Mouse (Mus musculus) Muller cell, postnatal 12 days (primary cell): Measurements from ENCODE around the gene Nr2c2ap.

Source experiments
- DNase-seq: peaks from one replicate; pipeline ENCODE4 v3.0.0-alpha.2; 2015; ENCODE audit errors: inconsistent ontology term

Gene Nr2c2ap

GRCm38 (mm10) chr8:70131166-70131883 is at the start of gene Nr2c2ap:
Nr2c2ap (plus strand) TSS chr8:70131333.
- peak; percentile 90 for DNase-seq

GRCm38 (mm10) chr8:70081976-70082375 is 49.2 kb upstream of the Nr2c2ap start:
- no peak for DNase-seq

GRCm38 (mm10) chr8:70083285-70083684 is 47.8 kb upstream of the Nr2c2ap start, which contains the start of gene Hapln4:
Hapln4 (plus strand) TSS chr8:70083457.
- DNase-seq = peak; percentile 63

- DNase-seq = peak; percentile 44
Observed at GRCm38 (mm10) chr8:70084191-70085065, 46.7 kb upstream of the Nr2c2ap start.

- no peak for DNase-seq
Observed at GRCm38 (mm10) chr8:70086151-70086550, 45.0 kb upstream of the Nr2c2ap start.

- DNase-seq = no peak
Observed at GRCm38 (mm10) chr8:70087237-70087636, 43.9 kb upstream of the Nr2c2ap start.

GRCm38 (mm10) chr8:70087836-70088650 is 43.1 kb upstream of the Nr2c2ap start:
- peak; percentile 58 for DNase-seq

GRCm38 (mm10) chr8:70089296-70089960 is 41.7 kb upstream of the Nr2c2ap start:
- DNase-seq = no peak

GRCm38 (mm10) chr8:70092786-70093185 is 38.3 kb upstream of the Nr2c2ap start:
- DNase-seq = no peak

- no peak for DNase-seq
Observed at GRCm38 (mm10) chr8:70099276-70099675, 31.9 kb upstream of the Nr2c2ap start.

GRCm38 (mm10) chr8:70100241-70100640 is 30.9 kb upstream of the Nr2c2ap start:
- no peak for DNase-seq

- DNase-seq = peak; percentile 63
Observed at GRCm38 (mm10) chr8:70104506-70104905, 26.6 kb upstream of the Nr2c2ap start.

- no peak for DNase-seq
Observed at GRCm38 (mm10) chr8:70104922-70105321, 26.2 kb upstream of the Nr2c2ap start.

GRCm38 (mm10) chr8:70110451-70110850 is 20.7 kb upstream of the Nr2c2ap start:
- no peak for DNase-seq

- DNase-seq = no peak
Observed at GRCm38 (mm10) chr8:70111192-70111795, 19.8 kb upstream of the Nr2c2ap start.

- DNase-seq = no peak
Observed at GRCm38 (mm10) chr8:70112401-70113016, 18.6 kb upstream of the Nr2c2ap start.

GRCm38 (mm10) chr8:70114488-70114887 is 16.6 kb upstream of the Nr2c2ap start:
- no peak for DNase-seq

- DNase-seq = no peak
Observed at GRCm38 (mm10) chr8:70114892-70115291, 16.2 kb upstream of the Nr2c2ap start.

GRCm38 (mm10) chr8:70117611-70118010 is 13.5 kb upstream of the Nr2c2ap start:
- DNase-seq = peak; percentile 38
